Mouse (Mus musculus): ENCODE data around the gene Dmbt1. TPM values are rescaled to one million over a fixed set of nuclear protein-coding genes. Genes with fewer than 3 reads are reported as not detected.

The Dmbt1 gene
- polyA plus RNA-seq, 2 experiments, result 0.06 TPM; not detected in 1

- TF ChIP-seq POLR2A (IDR thresholded peaks at IDR 0.05; ENCODE audit: borderline replicate concordance, extremely low read depth, insufficient read depth, insufficient read length), result no peak
- no peak for DNase-seq (ENCODE audit: low spot score)
- no peak overlapping the region for H3K4me2 ChIP-seq (replicated peaks; ENCODE audit: low read depth, low read length, severe bottlenecking)
- no peak for ATAC-seq (ENCODE audit: low FRiP score, low read depth)
- H3K27ac ChIP-seq (replicated peaks; ENCODE audit: low read depth, low read length), result no peak overlapping the region
- no peaks in the 10 kb centered on the region for H3K36me3 ChIP-seq (ENCODE audit: control insufficient read depth, insufficient read depth, low read length)
- no peaks in the 10 kb centered on the region for H3K9me3 ChIP-seq (ENCODE audit: control insufficient read depth, low read length)
- H3K9ac ChIP-seq (ENCODE audit: low read depth, low read length, severe bottlenecking), result no peak overlapping the region
- H3K27me3 ChIP-seq (ENCODE audit: control insufficient read depth, insufficient read depth, low read length), result no peaks in the 10 kb centered on the region
- no peaks in the 10 kb centered on the region for H3K4me1 ChIP-seq (ENCODE audit: control insufficient read depth, insufficient read depth, low read length)
- no peak overlapping the region for H3K4me3 ChIP-seq (replicated peaks; ENCODE audit: low read length)
- 56% methylated on average over 12 of the region's 12 CpGs for WGBS
These were observed 98.2 kb downstream of the Dmbt1 start for GRCm38 (mm10) chr7:131130021-131130420.

GRCm38 (mm10) chr7:131133181-131133580 lies 101.3 kb downstream of the Dmbt1 start:
- DNase-seq (ENCODE audit: low spot score) (no peak), ATAC-seq (ENCODE audit: low FRiP score, low read depth) (no peak)
- Histone ChIP-seq H3K27ac (replicated peaks; ENCODE audit: low read depth, low read length) (no peak overlapping the region), H3K9ac (ENCODE audit: low read depth, low read length, severe bottlenecking) (no peak overlapping the region), H3K27me3 (ENCODE audit: control insufficient read depth, insufficient read depth, low read length) (no peaks in the 10 kb centered on the region), H3K4me2 (replicated peaks; ENCODE audit: low read depth, low read length, severe bottlenecking) (no peak overlapping the region), H3K9me3 (ENCODE audit: control insufficient read depth, low read length) (no peaks in the 10 kb centered on the region), H3K4me1 (ENCODE audit: control insufficient read depth, insufficient read depth, low read length) (no peaks in the 10 kb centered on the region), H3K4me3 (replicated peaks; ENCODE audit: low read length) (no peak overlapping the region), H3K36me3 (ENCODE audit: control insufficient read depth, insufficient read depth, low read length) (no peaks in the 10 kb centered on the region)
- 85% methylated on average over 3 of the region's 3 CpGs for WGBS
- no peak for TF ChIP-seq POLR2A (IDR thresholded peaks at IDR 0.05; ENCODE audit: borderline replicate concordance, extremely low read depth, insufficient read depth, insufficient read length)

- DNase-seq (ENCODE audit: low spot score) (no peak), ATAC-seq (ENCODE audit: low FRiP score, low read depth) (no peak)
- Histone ChIP-seq H3K27me3 (ENCODE audit: control insufficient read depth, insufficient read depth, low read length) (no peaks in the 10 kb centered on the region), H3K4me3 (replicated peaks; ENCODE audit: low read length) (no peak within 1 kb of the TSS), H3K4me1 (ENCODE audit: control insufficient read depth, insufficient read depth, low read length) (no peaks in the 10 kb centered on the region), H3K9me3 (ENCODE audit: control insufficient read depth, low read length) (no peaks in the 10 kb centered on the region), H3K36me3 (ENCODE audit: control insufficient read depth, insufficient read depth, low read length) (no peaks in the 10 kb centered on the region), H3K9ac (ENCODE audit: low read depth, low read length, severe bottlenecking) (no peak within 1 kb of the TSS), H3K27ac (replicated peaks; ENCODE audit: low read depth, low read length) (no peak within 1 kb of the TSS), H3K4me2 (replicated peaks; ENCODE audit: low read depth, low read length, severe bottlenecking) (no peak within 1 kb of the TSS)
- TF ChIP-seq POLR2A (IDR thresholded peaks at IDR 0.05; ENCODE audit: borderline replicate concordance, extremely low read depth, insufficient read depth, insufficient read length), result no peak
- whole genome bisulfite sequencing, result 72% methylated on average over 2 of the region's 2 CpGs
These were observed 114.4 kb downstream of the Dmbt1 start, which contains the start of gene 4933402N03Rik for GRCm38 (mm10) chr7:131146214-131146613. 4933402N03Rik (minus strand) TSS chr7:131146314.

- H3K9ac ChIP-seq (ENCODE audit: low read depth, low read length, severe bottlenecking), result no peak overlapping the region
- H3K36me3 ChIP-seq (ENCODE audit: control insufficient read depth, insufficient read depth, low read length), result no peaks in the 10 kb centered on the region
- H3K27me3 ChIP-seq (ENCODE audit: control insufficient read depth, insufficient read depth, low read length), result no peaks in the 10 kb centered on the region
- no peaks in the 10 kb centered on the region for H3K9me3 ChIP-seq (ENCODE audit: control insufficient read depth, low read length)
- no peak overlapping the region for H3K4me2 ChIP-seq (replicated peaks; ENCODE audit: low read depth, low read length, severe bottlenecking)
- WGBS, result 84% methylated on average over 3 of the region's 3 CpGs
- TF ChIP-seq POLR2A (IDR thresholded peaks at IDR 0.05; ENCODE audit: borderline replicate concordance, extremely low read depth, insufficient read depth, insufficient read length), result no peak
- no peaks in the 10 kb centered on the region for H3K4me1 ChIP-seq (ENCODE audit: control insufficient read depth, insufficient read depth, low read length)
- no peak for ATAC-seq (ENCODE audit: low FRiP score, low read depth)
- no peak overlapping the region for H3K27ac ChIP-seq (replicated peaks; ENCODE audit: low read depth, low read length)
- H3K4me3 ChIP-seq (replicated peaks; ENCODE audit: low read length), result no peak overlapping the region
- no peak for DNase-seq (ENCODE audit: low spot score)
These were observed 118.3 kb downstream of the Dmbt1 start for GRCm38 (mm10) chr7:131150179-131150578.

GRCm38 (mm10) chr7:131153044-131153443 lies 121.2 kb downstream of the Dmbt1 start:
- no peak for DNase-seq (ENCODE audit: low spot score)
- 69% methylated on average over 5 of the region's 5 CpGs for WGBS
- Histone ChIP-seq H3K27ac (replicated peaks; ENCODE audit: low read depth, low read length) (no peak overlapping the region), H3K4me2 (replicated peaks; ENCODE audit: low read depth, low read length, severe bottlenecking) (no peak overlapping the region), H3K4me1 (ENCODE audit: control insufficient read depth, insufficient read depth, low read length) (no peaks in the 10 kb centered on the region), H3K4me3 (replicated peaks; ENCODE audit: low read length) (no peak overlapping the region), H3K27me3 (ENCODE audit: control insufficient read depth, insufficient read depth, low read length) (no peaks in the 10 kb centered on the region), H3K36me3 (ENCODE audit: control insufficient read depth, insufficient read depth, low read length) (no peaks in the 10 kb centered on the region), H3K9ac (ENCODE audit: low read depth, low read length, severe bottlenecking) (no peak overlapping the region), H3K9me3 (ENCODE audit: control insufficient read depth, low read length) (no peaks in the 10 kb centered on the region)
- ATAC-seq (ENCODE audit: low FRiP score, low read depth), result no peak
- TF ChIP-seq POLR2A (IDR thresholded peaks at IDR 0.05; ENCODE audit: borderline replicate concordance, extremely low read depth, insufficient read depth, insufficient read length), result no peak

- Histone ChIP-seq H3K27me3 (ENCODE audit: control insufficient read depth, insufficient read depth, low read length) (no peaks in the 10 kb centered on the region), H3K27ac (replicated peaks; ENCODE audit: low read depth, low read length) (no peak overlapping the region), H3K9ac (ENCODE audit: low read depth, low read length, severe bottlenecking) (no peak overlapping the region), H3K4me3 (replicated peaks; ENCODE audit: low read length) (no peak overlapping the region), H3K36me3 (ENCODE audit: control insufficient read depth, insufficient read depth, low read length) (no peaks in the 10 kb centered on the region), H3K4me2 (replicated peaks; ENCODE audit: low read depth, low read length, severe bottlenecking) (no peak overlapping the region), H3K4me1 (ENCODE audit: control insufficient read depth, insufficient read depth, low read length) (no peaks in the 10 kb centered on the region), H3K9me3 (ENCODE audit: control insufficient read depth, low read length) (no peaks in the 10 kb centered on the region)
- no peak for TF ChIP-seq POLR2A (IDR thresholded peaks at IDR 0.05; ENCODE audit: borderline replicate concordance, extremely low read depth, insufficient read depth, insufficient read length)
- no peak for DNase-seq (ENCODE audit: low spot score)
- no peak for ATAC-seq (ENCODE audit: low FRiP score, low read depth)
- WGBS, result 71% methylated on average over 7 of the region's 7 CpGs
These were observed 130.4 kb downstream of the Dmbt1 start for GRCm38 (mm10) chr7:131162251-131162650.

All from limb, embryonic 14.5 days (tissue).